7 mouse cellular contexts compared by ENCODE assay signal in the genomic region with DNA sequence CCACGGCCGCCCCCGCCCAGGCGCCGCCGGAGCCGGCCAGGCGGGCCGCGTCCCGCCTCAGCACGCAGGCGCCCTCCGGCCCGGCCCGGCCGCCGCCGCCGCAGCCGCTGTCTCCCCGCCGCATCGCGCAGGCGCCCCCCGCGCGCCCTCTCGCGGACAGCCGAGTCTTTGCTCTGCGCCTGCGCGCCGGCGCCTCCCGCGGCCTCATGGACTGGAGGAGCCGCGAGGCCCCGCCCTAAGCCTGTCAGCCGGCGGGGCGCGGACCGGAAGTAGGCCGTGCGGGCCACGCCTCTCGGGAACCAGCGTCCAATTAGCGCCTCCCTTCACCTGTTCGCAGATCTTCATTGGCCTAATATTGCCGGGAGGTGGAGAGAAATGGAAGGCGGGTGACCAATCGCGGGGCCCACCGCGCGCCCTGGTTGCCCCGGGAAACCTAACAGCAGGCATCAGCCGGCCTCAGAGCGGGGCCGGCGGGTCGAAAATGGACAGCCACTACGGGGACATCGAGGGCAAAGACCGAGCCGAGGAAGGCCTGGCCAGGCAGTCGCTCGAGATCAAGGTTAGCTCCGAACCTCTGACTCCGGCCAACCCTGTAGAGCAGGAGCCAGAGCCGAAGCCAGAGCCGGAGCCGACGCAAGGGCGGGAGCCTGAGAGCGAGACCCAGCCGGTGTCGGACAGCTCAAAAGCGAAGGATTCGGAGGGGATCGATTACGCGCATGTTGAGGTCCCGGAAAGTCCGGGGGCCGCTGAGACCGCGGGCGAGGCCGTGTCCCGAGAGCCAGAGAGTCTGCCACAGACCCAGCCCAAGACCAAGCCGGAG. TPM values are rescaled to one million over a fixed set of nuclear protein-coding genes. Genes with fewer than 3 reads are reported as not detected.
DNase-seq lines count a peak whose midpoint lies in the region; ATAC-seq and TF ChIP-seq lines count a peak whose summit lies in the region.

A gene (minus strand): TSS at position 115 of the 820 bp plus-strand sequence.
A gene (plus strand): TSS at position 418 of the 820 bp plus-strand sequence.

- 7% methylated on average over 97 of the region's 97 CpGs for WGBS in embryonic facial prominence, embryonic 10.5 days
- WGBS in intestine, postnatal 0 days, result under 1% methylated on average over 93 of the region's 97 CpGs
- WGBS in midbrain, embryonic 12.5 days, result under 1% methylated on average over 86 of the region's 97 CpGs
- 5% methylated on average over 96 of the region's 97 CpGs for WGBS in small intestine, adult 2 months

- peaks cover 38% of the 10 kb centered on the region for H3K4me1 ChIP-seq in embryonic facial prominence, embryonic 10.5 days
- H3K4me1 ChIP-seq in intestine, postnatal 0 days (replicated peaks; ENCODE audit: control insufficient read depth, insufficient read depth, low read length), result peaks cover 9% of the 10 kb centered on the region; the same call in 1 of the 2 replicates
- peaks cover 43% of the 10 kb centered on the region for H3K4me1 ChIP-seq in midbrain, embryonic 12.5 days
- peaks cover 17% of the 10 kb centered on the region for H3K4me1 ChIP-seq in small intestine, adult 2 months (ENCODE audit: control insufficient read depth, insufficient read depth, insufficient read length, low read length)

- peaks cover 16% of the 10 kb centered on the region for H3K36me3 ChIP-seq in embryonic facial prominence, embryonic 10.5 days (replicated peaks)
- H3K36me3 ChIP-seq in intestine, postnatal 0 days (ENCODE audit: control insufficient read depth, insufficient read depth), result no peaks in the 10 kb centered on the region
- 0 out of 2 replicates have a peak, but pooled peaks cover 7% of the 10 kb centered on the region for H3K36me3 ChIP-seq in midbrain, embryonic 12.5 days
- H3K36me3 ChIP-seq in small intestine, adult 2 months (ENCODE audit: control insufficient read depth, insufficient read depth, low read length), result no peaks in the 10 kb centered on the region

- no peak for TF ChIP-seq POLR2A in small intestine, adult 2 months (IDR thresholded peaks at IDR 0.05; ENCODE audit: low read depth, low read length)

- H3K27me3 ChIP-seq in embryonic facial prominence, embryonic 10.5 days (replicated peaks; ENCODE audit: low read depth, poor library complexity, severe bottlenecking), result peaks cover 26% of the 10 kb centered on the region
- no peaks in the 10 kb centered on the region for H3K27me3 ChIP-seq in intestine, postnatal 0 days (replicated peaks; ENCODE audit: control insufficient read depth, insufficient read depth, low read length)
- H3K27me3 ChIP-seq in midbrain, embryonic 12.5 days, result peaks cover 9% of the 10 kb centered on the region
- H3K27me3 ChIP-seq in small intestine, adult 2 months (ENCODE audit: control insufficient read depth, insufficient read depth, low read length), result peaks cover 6% of the 10 kb centered on the region

- peak; percentile 75 for TF ChIP-seq CTCF in intestine, postnatal 0 days (IDR thresholded peaks at IDR 0.05; ENCODE audit: low read depth)
- peak; percentile 43; the same call in 1 of the 2 replicates for TF ChIP-seq CTCF in small intestine, adult 2 months (IDR thresholded peaks at IDR 0.05; ENCODE audit: extremely low read depth, insufficient read length, insufficient replicate concordance, low read depth, low read length)

- H3K4me3 ChIP-seq in embryonic facial prominence, embryonic 10.5 days, result peak within 1 kb of the TSS; percentile 96
- peak within 1 kb of the TSS; percentile 83 for H3K4me3 ChIP-seq in intestine, postnatal 0 days (ENCODE audit: low read depth, low read length)
- peak within 1 kb of the TSS; percentile 91 for H3K4me3 ChIP-seq in midbrain, embryonic 12.5 days
- peak within 1 kb of the TSS; percentile 91 for H3K4me3 ChIP-seq in small intestine, adult 2 months (ENCODE audit: low read depth, low read length)

- intact Hi-C loops in left cerebral cortex, postnatal 4 days (cut with DNase I), result no loop called here

- H3K27ac ChIP-seq in embryonic facial prominence, embryonic 10.5 days (replicated peaks), result peak within 1 kb of the TSS; percentile 89
- H3K27ac ChIP-seq in intestine, postnatal 0 days (ENCODE audit: low read depth, low read length), result peak within 1 kb of the TSS; percentile 64
- H3K27ac ChIP-seq in midbrain, embryonic 12.5 days (replicated peaks), result peak within 1 kb of the TSS; percentile 85
- H3K27ac ChIP-seq in small intestine, adult 2 months (ENCODE audit: insufficient read depth, low read depth, low read length), result peak within 1 kb of the TSS; percentile 19; the same call in 1 of the 2 replicates

- ATAC-seq in intestine, postnatal 0 days, result peak; percentile 99
- ATAC-seq in midbrain, embryonic 12.5 days (ENCODE audit: low FRiP score, low read depth), result peak; percentile 98

- H3K9ac ChIP-seq in intestine, postnatal 0 days (ENCODE audit: low read depth, low read length), result peak within 1 kb of the TSS; percentile 82
- H3K9ac ChIP-seq in midbrain, embryonic 12.5 days (replicated peaks), result peak within 1 kb of the TSS; percentile 95

- peak within 1 kb of the TSS; percentile 92 for H3K4me2 ChIP-seq in intestine, postnatal 0 days (replicated peaks; ENCODE audit: low read depth)
- peak within 1 kb of the TSS; percentile 93 for H3K4me2 ChIP-seq in midbrain, embryonic 12.5 days (replicated peaks)

- DNase-seq in adrenal gland, postnatal 10 days, result peak; percentile 97
- peak; percentile 99 for DNase-seq in embryonic facial prominence, embryonic 10.5 days (ENCODE audit: low spot score)
- DNase-seq in gonadal fat pad, adult 2 months (ENCODE audit: low read depth), result peak; percentile 76
- peak; percentile 99 for DNase-seq in left cerebral cortex, postnatal 4 days

- H3K9me3 ChIP-seq in embryonic facial prominence, embryonic 10.5 days, result 0 out of 2 replicates have a peak, but pooled peaks cover 2% of the 10 kb centered on the region
- no peaks in the 10 kb centered on the region for H3K9me3 ChIP-seq in intestine, postnatal 0 days (ENCODE audit: control insufficient read depth)
- H3K9me3 ChIP-seq in midbrain, embryonic 12.5 days, result peaks cover 4% of the 10 kb centered on the region; the same call in 1 of the 2 replicates

RNA-seq across cellular contexts. Expression of the first gene that starts in this region (rescaled TPM):
- total RNA-seq in adrenal gland, postnatal 10 days (2021), result 10 to 100 TPM; 32.6 to 34.8 TPM
- 1.3 and 1.7 TPM in 2 replicates for polyA plus RNA-seq in embryonic facial prominence, embryonic 10.5 days (2016; fragmentation: Nextera tagmentation; extraction: Ambion mirVana)
- polyA plus RNA-seq in gonadal fat pad, adult 2 months (2012; rRNA removed), result 17.3 and 17.5 TPM in 2 replicates
- polyA plus RNA-seq in intestine, postnatal 0 days (2015; fragmentation: Nextera tagmentation; extraction: Ambion mirVana), result 2.0 and 2.3 TPM in 2 replicates
- total RNA-seq in left cerebral cortex, postnatal 4 days (2021), result 10 to 100 TPM; 30.8 to 31.0 TPM
- 2.5 and 2.7 TPM in 2 replicates for polyA plus RNA-seq in midbrain, embryonic 12.5 days (2016; fragmentation: Nextera tagmentation; extraction: Ambion mirVana)
- polyA plus RNA-seq in small intestine, adult 2 months (2012; rRNA removed), result 7.0 and 8.6 TPM in 2 replicates

RNA-seq across cellular contexts. Expression of the second gene that starts in this region (rescaled TPM):
- total RNA-seq in adrenal gland, postnatal 10 days (2021), result under 1 TPM; 0.15 to 0.36 TPM
- 1.9 and 2.0 TPM in 2 replicates for polyA plus RNA-seq in embryonic facial prominence, embryonic 10.5 days (2016; fragmentation: Nextera tagmentation; extraction: Ambion mirVana)
- 0.16 and 0.81 TPM in 2 replicates for polyA plus RNA-seq in gonadal fat pad, adult 2 months (2012; rRNA removed)
- polyA plus RNA-seq in intestine, postnatal 0 days (2015; fragmentation: Nextera tagmentation; extraction: Ambion mirVana), result 0.20 and 0.22 TPM in 2 replicates
- 1 to 10 TPM; 1.5 TPM for total RNA-seq in left cerebral cortex, postnatal 4 days (2021)
- 4.2 and 5.3 TPM in 2 replicates for polyA plus RNA-seq in midbrain, embryonic 12.5 days (2016; fragmentation: Nextera tagmentation; extraction: Ambion mirVana)
- polyA plus RNA-seq in small intestine, adult 2 months (2012; rRNA removed), result 0.03 TPM in 1 of 2 replicates, not detected in the other

Comparison
In these comparisons a context has a peak if more than half of its experiments do, and no peak if none do; other contexts are left out.
1. Peak in every context shown above with its lines: DNase-seq, ATAC-seq, H3K4me3 ChIP-seq and H3K27ac ChIP-seq.
2. H3K27ac ChIP-seq: peak in every context shown above with its lines; median percentile 89 in embryonic facial prominence, embryonic 10.5 days; 85 in midbrain, embryonic 12.5 days; 64 in intestine, postnatal 0 days; 19 in small intestine, adult 2 months.